23 mouse cellular contexts compared by ENCODE assay signal in genomic region chr9:71185823-71186222, GRCm38 (mm10). TPM values are rescaled to one million over a fixed set of nuclear protein-coding genes. Genes with fewer than 3 reads are reported as not detected.
A peak's percentile ranks its signal among the peaks of the same experiment; 100 is the strongest.
DNase-seq lines count a peak whose midpoint lies in the region; ATAC-seq and TF ChIP-seq lines count a peak whose summit lies in the region.
"Had no signal": no experiment of that assay in that cellular context is flagged by ENCODE, and none has a peak within 500 bp of the region (broad histone marks: within the 10 kb centered on the region; RNA-seq: fewer than 3 reads in every experiment).

No protein-coding gene starts in this region.

- H3K4me2 ChIP-seq in liver, embryonic 12.5 days = no peak overlapping the region
- H3K4me2 ChIP-seq in intestine, embryonic 15.5 days (replicated peaks) = no peak overlapping the region
- no peak overlapping the region; the same call in 1 of the 2 replicates for H3K4me2 ChIP-seq in liver, embryonic 14.5 days (ENCODE audit: low read depth)
- H3K4me2 ChIP-seq: embryonic facial prominence, embryonic 13.5 days; heart, embryonic 11.5 days; heart, embryonic 15.5 days; hindbrain, embryonic 13.5 days had no signal

- H3K9me3 ChIP-seq in liver, embryonic 12.5 days (replicated peaks) = no peaks in the 10 kb centered on the region
- H3K9me3 ChIP-seq in intestine, embryonic 15.5 days = no peaks in the 10 kb centered on the region
- H3K9me3 ChIP-seq in liver, embryonic 14.5 days (ENCODE audit: control insufficient read depth, low read length) = no peaks in the 10 kb centered on the region
- H3K9me3 ChIP-seq: embryonic facial prominence, embryonic 13.5 days; forebrain, embryonic 10.5 days; heart, embryonic 15.5 days; hindbrain, embryonic 13.5 days had no signal

- H3K79me2 ChIP-seq in heart, adult 2 months (replicated peaks; ENCODE audit: control insufficient read depth, insufficient read depth, low read length) = no peaks in the 10 kb centered on the region

- 69% methylated on average over 2 of the region's 2 CpGs for WGBS in liver, embryonic 12.5 days (ENCODE audit: insufficient replicate concordance)
- WGBS in intestine, embryonic 15.5 days = 49% methylated on average over 2 of the region's 2 CpGs
- 63% methylated on average over 2 of the region's 2 CpGs for WGBS in liver, embryonic 14.5 days (ENCODE audit: insufficient replicate concordance)
- 84% methylated on average over 2 of the region's 2 CpGs for WGBS in heart, adult 2 months

- no peaks in the 10 kb centered on the region for H3K36me3 ChIP-seq in liver, embryonic 12.5 days
- H3K36me3 ChIP-seq in intestine, embryonic 15.5 days = no peaks in the 10 kb centered on the region
- no peaks in the 10 kb centered on the region for H3K36me3 ChIP-seq in liver, embryonic 14.5 days (replicated peaks; ENCODE audit: control insufficient read depth, insufficient read depth, low read depth)
- H3K36me3 ChIP-seq in heart, adult 2 months (ENCODE audit: control insufficient read depth, insufficient read depth, low read length) = no peaks in the 10 kb centered on the region
- H3K36me3 ChIP-seq: embryonic facial prominence, embryonic 13.5 days; forebrain, embryonic 10.5 days; heart, embryonic 15.5 days; hindbrain, embryonic 13.5 days had no signal

- intact Hi-C loops in heart, adult 2 months (cut with DNase I) = loop anchor here (10.0 kb wide), 1 partner anchor 51 kb away; no protein-coding TSS in a partner anchor

- no peak overlapping the region for H3K4me3 ChIP-seq in liver, embryonic 12.5 days
- no peak overlapping the region for H3K4me3 ChIP-seq in intestine, embryonic 15.5 days (replicated peaks)
- H3K4me3 ChIP-seq in liver, embryonic 14.5 days (ENCODE audit: insufficient read depth in 1 of 2, low read depth in 2 of 2, low read length in 2 of 2) = no peak overlapping the region
- no peak overlapping the region for H3K4me3 ChIP-seq in heart, adult 2 months
- H3K4me3 ChIP-seq: embryonic facial prominence, embryonic 13.5 days; forebrain, embryonic 10.5 days; heart, embryonic 15.5 days; hindbrain, embryonic 13.5 days had no signal

- no peak overlapping the region for H3K9ac ChIP-seq in liver, embryonic 12.5 days
- no peak overlapping the region for H3K9ac ChIP-seq in intestine, embryonic 15.5 days
- no peak overlapping the region for H3K9ac ChIP-seq in liver, embryonic 14.5 days (replicated peaks)
- no peak overlapping the region for H3K9ac ChIP-seq in heart, adult 2 months (ENCODE audit: low read depth, low read length)
- H3K9ac ChIP-seq: embryonic facial prominence, embryonic 13.5 days; heart, embryonic 15.5 days; hindbrain, embryonic 13.5 days had no signal

- peaks cover 48% of the 10 kb centered on the region for H3K4me1 ChIP-seq in liver, embryonic 12.5 days
- no peaks in the 10 kb centered on the region for H3K4me1 ChIP-seq in intestine, embryonic 15.5 days (replicated peaks)
- H3K4me1 ChIP-seq in liver, embryonic 14.5 days (replicated peaks; ENCODE audit: control insufficient read depth in 2 of 2, insufficient read depth in 2 of 2, low read length in 1 of 2) = peaks cover 32 to 33% of the 10 kb centered on the region in 2 experiments
- no peaks in the 10 kb centered on the region for H3K4me1 ChIP-seq in heart, adult 2 months (ENCODE audit: control insufficient read depth, insufficient read depth, low read length)
- H3K4me1 ChIP-seq: embryonic facial prominence, embryonic 13.5 days; hindbrain, embryonic 13.5 days had no signal

- no peaks in the 10 kb centered on the region for H3K27me3 ChIP-seq in liver, embryonic 12.5 days (replicated peaks)
- no peaks in the 10 kb centered on the region for H3K27me3 ChIP-seq in intestine, embryonic 15.5 days (replicated peaks)
- H3K27me3 ChIP-seq in liver, embryonic 14.5 days (ENCODE audit: control insufficient read depth, insufficient read depth, low read length) = no peaks in the 10 kb centered on the region
- no peaks in the 10 kb centered on the region for H3K27me3 ChIP-seq in heart, adult 2 months (ENCODE audit: control insufficient read depth, insufficient read depth, low read length)
- H3K27me3 ChIP-seq: embryonic facial prominence, embryonic 13.5 days; heart, embryonic 15.5 days; hindbrain, embryonic 13.5 days had no signal

- no peak for TF ChIP-seq CTCF in liver, embryonic 14.5 days (IDR thresholded peaks at IDR 0.05; ENCODE audit: low read depth)
- TF ChIP-seq CTCF in heart, adult 2 months (IDR thresholded peaks at IDR 0.05) = no peak

- H3K27ac ChIP-seq in liver, embryonic 12.5 days = no peak overlapping the region
- no peak overlapping the region for H3K27ac ChIP-seq in intestine, embryonic 15.5 days
- H3K27ac ChIP-seq in liver, embryonic 14.5 days = peak overlapping the region; percentile 25; the same call in 1 of the 2 replicates
- no peak overlapping the region for H3K27ac ChIP-seq in heart, adult 2 months
- H3K27ac ChIP-seq: embryonic facial prominence, embryonic 13.5 days; forebrain, embryonic 10.5 days; heart, embryonic 15.5 days; hindbrain, embryonic 13.5 days; hindbrain, postnatal 0 days had no signal

- DNase-seq in liver = no peak
- no peak for DNase-seq in liver, embryonic 14.5 days (ENCODE audit: low read depth in 3 of 3, low spot score in 3 of 3)
- DNase-seq in heart, adult 2 months = no peak
- no peak for DNase-seq in urinary bladder, postnatal 4 days (ENCODE audit: low spot score in 2 of 2)
- no peak for DNase-seq in spleen, adult 12 weeks (ENCODE audit: low spot score)
- DNase-seq: adrenal gland, adult 8-10 months; adrenal gland, postnatal 36 days; cerebellum, adult 11-12 months; cerebellum, adult 9-10 months; cerebellum, postnatal 36 days; gastrocnemius, postnatal 10 days; heart, adult 18-20 months; heart, postnatal 14 days had no signal

- TF ChIP-seq POLR2A in heart, adult 2 months (IDR thresholded peaks at IDR 0.05; ENCODE audit: insufficient read depth, low read depth, low read length) = no peak

- peak; percentile 48 for ATAC-seq in liver, embryonic 12.5 days
- peak; percentile 39; the same call in 1 of the 2 replicates for ATAC-seq in intestine, embryonic 15.5 days
- ATAC-seq in liver, embryonic 14.5 days (ENCODE audit: insufficient read depth) = peak; percentile 36; the same call in 1 of the 2 replicates
- ATAC-seq in cerebellum, adult (ENCODE audit: insufficient number of reproducible peaks, low FRiP score, low TSS enrichment) = no peak
- ATAC-seq: forebrain, embryonic 16.5 days; hindbrain, postnatal 0 days had no signal

- TF ChIP-seq EP300 in liver, embryonic 14.5 days (IDR thresholded peaks at IDR 0.05; ENCODE audit: low read depth) = peak; percentile 72
- TF ChIP-seq EP300 in heart, adult 2 months (IDR thresholded peaks at IDR 0.05; ENCODE audit: insufficient read depth, low read depth, low read length) = no peak

RNA-seq across cellular contexts. Expression of gene Aqp9, which starts 17.3 kb away (rescaled TPM):
- 10.1 and 10.3 TPM in 2 replicates for polyA plus RNA-seq in liver, embryonic 12.5 days (2016; fragmentation: Nextera tagmentation; extraction: Ambion mirVana)
- polyA plus RNA-seq in intestine, embryonic 15.5 days (2015; fragmentation: Nextera tagmentation; extraction: Ambion mirVana) = 0.74 and 1.0 TPM in 2 replicates
- 3.5 and 4.1 TPM in 2 replicates for polyA plus RNA-seq in liver, embryonic 14.5 days (2012; rRNA removed)
- polyA plus RNA-seq in liver, embryonic 14.5 days (2014; fragmentation: Nextera tagmentation; extraction: Ambion mirVana) = 8.6 and 9.0 TPM in 2 replicates
- total RNA-seq in heart, adult 2 months (2021) = under 1 TPM; 0.45 to 0.57 TPM
- 0.06 and 0.66 TPM in 2 replicates for polyA plus RNA-seq in heart, adult 2 months (2012; rRNA removed)
- polyA plus RNA-seq: forebrain, embryonic 10.5 days had no signal

RNA-seq across cellular contexts. Expression of gene Aldh1a2, which starts 29.8 kb away (rescaled TPM):
- 6.2 and 6.7 TPM in 2 replicates for polyA plus RNA-seq in liver, embryonic 12.5 days (2016; fragmentation: Nextera tagmentation; extraction: Ambion mirVana)
- polyA plus RNA-seq in intestine, embryonic 15.5 days (2015; fragmentation: Nextera tagmentation; extraction: Ambion mirVana) = 73.9 and 75.6 TPM in 2 replicates
- polyA plus RNA-seq in liver, embryonic 14.5 days (2012; rRNA removed) = 0.47 and 0.58 TPM in 2 replicates
- 0.79 and 1.3 TPM in 2 replicates for polyA plus RNA-seq in liver, embryonic 14.5 days (2014; fragmentation: Nextera tagmentation; extraction: Ambion mirVana)
- 1 to 10 TPM; 5.1 to 9.3 TPM for total RNA-seq in heart, adult 2 months (2021)
- polyA plus RNA-seq in heart, adult 2 months (2012; rRNA removed) = 5.7 and 8.6 TPM in 2 replicates
